Mouse (Mus musculus) forebrain, postnatal 0 days (tissue): ENCODE measurements around the gene Pmf1. TPM values are rescaled to one million over a fixed set of nuclear protein-coding genes. Genes with fewer than 3 reads are reported as not detected.

Experiments
- ATAC-seq: fragments of 200-750 bp; cut with Nextera tagmentation; 2 replicates; pipeline ENCODE4 v1.8.0; 2017; ENCODE audit warnings: mild to moderate bottlenecking, moderate library complexity
- DNase-seq: peaks from one replicate; pipeline ENCODE4 v3.0.0-alpha.2; 2015
- H3K27ac ChIP-seq: fragments of 300-500 bp; sonication (generic); 2 replicates; pipeline ENCODE4 v1.5.1; 2014; ENCODE audit warnings: low read depth, mild to moderate bottlenecking, antibody characterized with exemption, low read length, moderate library complexity, mixed read lengths
- H3K27me3 ChIP-seq: fragments of 300-500 bp; sonication (generic); 2 replicates; pipeline ENCODE4 v1.6.1; 2014; ENCODE audit warnings: mild to moderate bottlenecking, low read length, mixed read lengths; ENCODE audit not compliant: insufficient read depth
- H3K36me3 ChIP-seq: fragments of 300-500 bp; sonication (generic); 2 replicates; pipeline ENCODE4 v1.6.1; 2014; ENCODE audit warnings: mild to moderate bottlenecking, moderate library complexity; ENCODE audit not compliant: insufficient read depth
- H3K4me1 ChIP-seq: fragments of 300-500 bp; sonication (generic); 2 replicates; pipeline ENCODE4 v1.6.1; 2014; ENCODE audit warnings: antibody characterized with exemption; ENCODE audit not compliant: insufficient read depth
- H3K4me2 ChIP-seq: fragments of 300-500 bp; sonication (generic); 2 replicates; pipeline ENCODE4 v1.6.1; 2014; ENCODE audit warnings: low read depth, mild to moderate bottlenecking, moderate library complexity
- H3K4me3 ChIP-seq: fragments of 300-500 bp; sonication (generic); 2 replicates; pipeline ENCODE4 v1.5.1; 2014; ENCODE audit warnings: low read depth, low read length, mixed read lengths
- H3K9ac ChIP-seq: fragments of 300-500 bp; sonication (generic); 2 replicates; pipeline ENCODE4 v1.6.1; 2014; ENCODE audit warnings: mild to moderate bottlenecking
- H3K9me3 ChIP-seq: fragments of 300-500 bp; sonication (generic); 2 replicates; pipeline ENCODE4 v1.6.1; 2016; ENCODE audit warnings: low read length
- CTCF ChIP-seq: sonication (generic); IDR thresholded peaks from 2 replicates; pipeline ENCODE4 v1.5.1; 2016; ENCODE audit warnings: antibody characterized with exemption, control low read depth, low read depth
- WGBS: fragments of 180-500 bp; shearing (Covaris S2); extraction: QIAGEN DNeasy Blood & Tissue Kit; methylation state at CpG from one replicate; pipeline ENCODE4 v1.1.7; 2014; 5-methylcytosine and 5-hydroxymethylcytosine counted together
- polyA plus RNA-seq: library from polyadenylated mRNA; unstranded; fragments of >200 nt; fragmentation: Nextera tagmentation; extraction: Ambion mirVana; gene quantifications from 2 replicates; pipeline ENCODE4 v1.2.1, GENCODE M21; 2015
- total RNA-seq: library from RNA; depleted of rRNA; stranded (reverse); fragments of >200 nt; gene quantifications from 2 replicates; pipeline ENCODE4 v1.2.3, GENCODE M21; 2014

Gene Pmf1
- total and polyA plus RNA-seq, 2 experiments from 2014 or later: 22.5 to 27.4 TPM

DNA sequence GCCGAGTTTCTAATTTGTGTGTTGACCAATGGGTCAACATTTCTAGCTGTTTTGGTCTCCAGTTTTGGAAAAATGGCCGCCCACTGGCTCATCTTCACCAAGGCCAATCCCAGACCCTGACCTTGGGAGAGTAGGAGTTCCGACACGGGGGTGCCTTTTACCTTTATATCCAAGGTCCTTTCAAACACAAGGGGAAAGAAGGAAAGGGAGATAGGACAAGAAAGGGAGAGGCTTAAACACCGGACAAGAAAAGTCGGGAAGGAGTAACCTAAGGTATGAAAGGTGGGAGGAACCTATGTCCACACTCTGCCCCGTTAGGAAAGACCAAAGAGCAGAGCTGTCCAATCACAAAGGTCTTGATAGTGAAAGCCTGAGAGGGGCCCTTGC is 507 bp upstream of the Pmf1 start:
- no peak for DNase-seq
- TF ChIP-seq CTCF: no peak
- peaks cover 42% of the 10 kb centered on the region for H3K36me3 ChIP-seq

DNA sequence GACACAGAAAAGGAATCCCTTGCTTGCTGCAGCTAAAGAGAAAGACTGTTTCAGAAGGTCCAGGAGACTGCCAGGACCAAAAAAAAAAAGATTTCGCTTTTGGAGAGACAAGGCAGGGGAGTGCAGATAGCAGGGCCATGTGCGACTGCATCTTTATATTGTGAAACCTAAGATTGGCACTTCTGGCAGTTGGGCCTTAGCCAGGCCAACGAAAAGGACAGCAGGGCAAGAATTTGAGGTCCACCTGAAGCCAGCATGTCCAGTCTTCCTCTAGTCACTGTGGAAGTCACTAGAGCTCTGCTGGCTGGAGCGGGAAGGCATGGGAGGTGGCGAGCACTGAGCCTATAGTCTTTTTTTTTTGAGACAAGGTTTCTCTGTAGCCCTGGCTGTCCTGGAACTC is 1.2 kb downstream of the Pmf1 start:
- no peaks in the 10 kb centered on the region for H3K27me3 ChIP-seq
- peak overlapping the region; percentile 63; the same call in 1 of the 2 replicates for H3K4me2 ChIP-seq
- no peak for TF ChIP-seq CTCF
- H3K9me3 ChIP-seq: no peaks in the 10 kb centered on the region
- H3K4me3 ChIP-seq: no peak overlapping the region
- H3K4me1 ChIP-seq: peaks cover 7% of the 10 kb centered on the region; the same call in 1 of the 2 replicates
- no peak overlapping the region for H3K27ac ChIP-seq
- no peak for ATAC-seq
- no peak for DNase-seq
- no peak overlapping the region for H3K9ac ChIP-seq
- 62% methylated on average over 5 of the region's 5 CpGs for WGBS
- peaks cover 27% of the 10 kb centered on the region for H3K36me3 ChIP-seq

More for the DNA sequence above, 507 bp upstream of the Pmf1 start:
- WGBS: 23% methylated on average over 7 of the region's 7 CpGs
- H3K4me1 ChIP-seq: peaks cover 7% of the 10 kb centered on the region; the same call in 1 of the 2 replicates
- no peaks in the 10 kb centered on the region for H3K9me3 ChIP-seq
- H3K4me3 ChIP-seq: peak overlapping the region; percentile 70
- H3K27ac ChIP-seq: peak overlapping the region; percentile 90; the same call in 1 of the 2 replicates
- peak overlapping the region; percentile 63 for H3K4me2 ChIP-seq
- no peak for ATAC-seq
- H3K27me3 ChIP-seq: no peaks in the 10 kb centered on the region
- H3K9ac ChIP-seq: 0 out of 2 replicates have a peak overlapping the region, but pooled peaks have one; percentile 73

DNA sequence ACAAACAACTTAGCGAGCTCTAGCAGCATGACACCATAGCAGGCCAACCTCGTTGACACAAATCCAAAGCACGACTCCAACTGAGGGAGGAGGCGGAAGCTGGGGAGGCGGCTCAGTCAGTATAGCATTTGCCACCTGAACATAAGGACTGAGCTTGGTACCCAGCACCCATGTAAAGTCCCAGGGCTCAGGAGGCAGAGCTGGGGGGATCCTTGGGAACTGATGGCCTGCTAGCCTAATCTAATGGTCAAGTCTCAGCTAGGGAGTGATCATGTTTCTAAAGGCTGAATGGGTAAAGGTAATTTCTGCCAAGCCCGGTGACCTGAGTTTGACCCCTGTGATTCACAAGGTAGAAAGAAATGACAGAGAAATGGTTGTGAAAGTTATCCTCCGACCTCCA is 2.6 kb downstream of the Pmf1 start:
- TF ChIP-seq CTCF: no peak
- H3K9me3 ChIP-seq: no peaks in the 10 kb centered on the region
- no peak for DNase-seq

DNA sequence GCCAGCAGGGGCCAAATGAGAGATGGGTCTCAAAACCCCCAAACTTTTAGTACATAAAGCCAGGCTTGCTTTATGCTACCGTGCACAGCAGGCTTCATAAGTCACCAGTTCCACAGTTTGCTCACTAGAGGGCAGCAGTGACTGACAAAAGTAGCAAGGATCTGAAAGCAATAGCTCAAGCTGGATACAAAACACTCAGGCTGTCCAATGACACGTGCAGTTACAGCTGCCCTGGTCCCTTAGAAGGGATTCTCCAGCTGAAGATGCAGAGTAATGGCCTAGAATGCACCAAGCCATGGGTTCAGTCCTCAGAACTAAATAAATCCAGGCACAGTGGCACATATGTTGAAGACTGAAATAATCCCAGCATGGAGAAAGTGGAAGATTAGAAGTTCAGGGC is 3.0 kb downstream of the Pmf1 start:
- no peak overlapping the region for H3K27ac ChIP-seq
- peak; percentile 97 for TF ChIP-seq CTCF
- H3K4me1 ChIP-seq: peaks cover 7% of the 10 kb centered on the region; the same call in 1 of the 2 replicates
- DNase-seq (peak; percentile 91), ATAC-seq (peak; percentile 38)
- no peak overlapping the region for H3K9ac ChIP-seq
- WGBS: 0% methylated on average over 2 of the region's 2 CpGs
- no peaks in the 10 kb centered on the region for H3K9me3 ChIP-seq
- no peaks in the 10 kb centered on the region for H3K27me3 ChIP-seq
- peaks cover 11% of the 10 kb centered on the region for H3K36me3 ChIP-seq
- H3K4me3 ChIP-seq: no peak overlapping the region
- no peak overlapping the region for H3K4me2 ChIP-seq

More for the DNA sequence above, 2.6 kb downstream of the Pmf1 start:
- Histone ChIP-seq H3K4me2 (no peak overlapping the region), H3K36me3 (peaks cover 16% of the 10 kb centered on the region), H3K4me1 (peaks cover 7% of the 10 kb centered on the region; the same call in 1 of the 2 replicates), H3K27ac (no peak overlapping the region), H3K9ac (no peak overlapping the region), H3K27me3 (no peaks in the 10 kb centered on the region), H3K4me3 (no peak overlapping the region)
- WGBS: 57% methylated on average over 7 of the region's 7 CpGs
- ATAC-seq: no peak

GRCm38 (mm10) chr3:88403522-88404230 is 6.5 kb downstream of the Pmf1 start:
- no peak for TF ChIP-seq CTCF
- Histone ChIP-seq H3K9ac (no peak overlapping the region), H3K36me3 (no peaks in the 10 kb centered on the region), H3K4me2 (no peak overlapping the region), H3K4me3 (no peak overlapping the region), H3K27ac (no peak overlapping the region), H3K27me3 (no peaks in the 10 kb centered on the region), H3K4me1 (no peaks in the 10 kb centered on the region), H3K9me3 (no peaks in the 10 kb centered on the region)
- WGBS: 95% methylated on average over 10 of the region's 10 CpGs
- no peak for DNase-seq
- no peak for ATAC-seq

DNA sequence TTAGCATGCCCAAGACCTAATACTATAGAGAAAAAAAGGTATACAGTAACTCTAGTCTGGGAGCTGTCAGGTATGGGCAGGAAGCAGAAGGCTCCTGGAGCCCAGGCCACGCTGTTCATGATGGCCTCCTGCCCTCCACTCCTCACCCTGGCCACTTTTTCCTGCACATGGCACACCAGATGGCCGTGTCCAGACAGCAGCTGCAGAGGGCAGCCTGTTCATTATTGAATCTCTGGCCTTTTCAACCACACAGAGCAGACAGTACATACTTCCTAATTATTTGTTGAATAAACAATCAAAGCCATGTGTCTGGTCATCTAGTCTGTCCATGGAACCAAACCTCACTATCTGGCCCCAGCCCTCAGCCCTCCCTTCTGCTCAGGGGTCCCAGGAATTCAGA is 11.5 kb downstream of the Pmf1 start:
- Histone ChIP-seq H3K9ac (no peak overlapping the region), H3K4me2 (no peak overlapping the region), H3K4me3 (no peak overlapping the region), H3K9me3 (no peaks in the 10 kb centered on the region), H3K36me3 (no peaks in the 10 kb centered on the region), H3K27ac (no peak overlapping the region), H3K4me1 (no peaks in the 10 kb centered on the region), H3K27me3 (no peaks in the 10 kb centered on the region)
- ATAC-seq (no peak), DNase-seq (no peak)
- no peak for TF ChIP-seq CTCF
- WGBS: 79% methylated on average over 2 of the region's 2 CpGs

DNA sequence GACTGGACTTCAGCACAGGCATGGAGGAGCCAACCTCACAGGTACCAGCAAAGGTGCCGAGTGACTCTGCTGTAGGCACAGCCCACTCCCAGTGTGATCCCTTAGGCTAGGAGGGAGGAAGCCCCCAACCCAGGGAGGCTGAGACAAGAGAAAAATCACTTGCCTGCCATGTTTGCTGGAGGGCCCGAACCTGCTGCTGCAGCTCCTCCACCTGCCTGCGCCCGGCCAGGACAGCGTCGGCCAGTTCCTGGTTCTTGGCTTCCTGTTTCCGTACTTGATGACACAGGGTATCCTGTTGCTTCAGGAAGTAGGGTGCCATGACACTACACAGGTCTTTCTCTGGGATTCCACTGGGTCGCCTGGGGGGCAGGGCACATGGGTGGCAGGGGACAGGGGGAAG is 14.4 kb downstream of the Pmf1 start:
- Histone ChIP-seq H3K9ac (no peak overlapping the region), H3K4me1 (no peaks in the 10 kb centered on the region), H3K27me3 (no peaks in the 10 kb centered on the region), H3K27ac (no peak overlapping the region), H3K36me3 (no peaks in the 10 kb centered on the region), H3K4me3 (no peak overlapping the region), H3K4me2 (no peak overlapping the region), H3K9me3 (no peaks in the 10 kb centered on the region)
- DNase-seq: no peak
- 95% methylated on average over 8 of the region's 8 CpGs for WGBS
- ATAC-seq: no peak
- TF ChIP-seq CTCF: no peak
